Mouse (Mus musculus) spleen, adult 2 months (tissue): ENCODE results near the gene Nae1. TPM values are rescaled to one million over a fixed set of nuclear protein-coding genes. Genes with fewer than 3 reads are reported as not detected.

ENCODE experiments used
- DNase-seq, 2 experiments: peaks; one replicate each; pipeline versions ENCODE4 v3.0.0 to v3.0.0-alpha.2; 2012 to 2021; ENCODE audit warnings: low spot score in 2 of 2, low read depth in 1 of 2
- H3K27ac ChIP-seq: fragments of 200-500 bp; 2 replicates; pipeline ENCODE4 v1.5.1; 2012; ENCODE audit warnings: low read length, inconsistent platforms; ENCODE audit not compliant: insufficient read depth
- H3K27me3 ChIP-seq: fragments of 200-500 bp; 2 replicates; pipeline ENCODE4 v1.6.1; 2012; ENCODE audit warnings: mild to moderate bottlenecking, moderate library complexity, low read length, inconsistent platforms; ENCODE audit not compliant: control insufficient read depth, insufficient read depth
- H3K36me3 ChIP-seq: fragments of 200-500 bp; 2 replicates; pipeline ENCODE4 v1.6.1; 2012; ENCODE audit warnings: mild to moderate bottlenecking, low read length, inconsistent platforms; ENCODE audit not compliant: control insufficient read depth, insufficient read depth
- H3K4me1 ChIP-seq: fragments of 200-500 bp; 2 replicates; pipeline ENCODE4 v1.6.1; 2011; ENCODE audit warnings: inconsistent platforms; ENCODE audit not compliant: control insufficient read depth, insufficient read depth, insufficient read length
- H3K4me3 ChIP-seq: fragments of 200-500 bp; 2 replicates; pipeline ENCODE4 v1.5.1; 2011; ENCODE audit warnings: mild to moderate bottlenecking, inconsistent platforms; ENCODE audit not compliant: insufficient read depth, insufficient read length; ENCODE audit errors: extremely low read depth
- CTCF ChIP-seq: fragments of 200-500 bp; IDR thresholded peaks from 2 replicates; pipeline ENCODE4 v1.5.1; 2011; ENCODE audit warnings: mild to moderate bottlenecking, inconsistent platforms; ENCODE audit not compliant: insufficient read depth, insufficient read length, insufficient replicate concordance; ENCODE audit errors: extremely low read depth
- POLR2A ChIP-seq: fragments of 200-500 bp; IDR thresholded peaks from 2 replicates; pipeline ENCODE4 v1.6.1; 2011; ENCODE audit warnings: low read depth, low read length, inconsistent platforms
- WGBS: fragments of 180-500 bp; shearing (Covaris S2); methylation state at CpG from one replicate; pipeline ENCODE4 v1.1.7; 2018; 5-methylcytosine and 5-hydroxymethylcytosine counted together
- polyA plus RNA-seq: library from polyadenylated mRNA; depleted of rRNA; stranded (reverse); fragments of >200 nt; gene quantifications from 2 replicates; pipeline ENCODE4 v1.2.3, GENCODE M21; 2012

The Nae1 gene
- polyA plus RNA-seq, 1 experiment: 6.6 TPM

DNA sequence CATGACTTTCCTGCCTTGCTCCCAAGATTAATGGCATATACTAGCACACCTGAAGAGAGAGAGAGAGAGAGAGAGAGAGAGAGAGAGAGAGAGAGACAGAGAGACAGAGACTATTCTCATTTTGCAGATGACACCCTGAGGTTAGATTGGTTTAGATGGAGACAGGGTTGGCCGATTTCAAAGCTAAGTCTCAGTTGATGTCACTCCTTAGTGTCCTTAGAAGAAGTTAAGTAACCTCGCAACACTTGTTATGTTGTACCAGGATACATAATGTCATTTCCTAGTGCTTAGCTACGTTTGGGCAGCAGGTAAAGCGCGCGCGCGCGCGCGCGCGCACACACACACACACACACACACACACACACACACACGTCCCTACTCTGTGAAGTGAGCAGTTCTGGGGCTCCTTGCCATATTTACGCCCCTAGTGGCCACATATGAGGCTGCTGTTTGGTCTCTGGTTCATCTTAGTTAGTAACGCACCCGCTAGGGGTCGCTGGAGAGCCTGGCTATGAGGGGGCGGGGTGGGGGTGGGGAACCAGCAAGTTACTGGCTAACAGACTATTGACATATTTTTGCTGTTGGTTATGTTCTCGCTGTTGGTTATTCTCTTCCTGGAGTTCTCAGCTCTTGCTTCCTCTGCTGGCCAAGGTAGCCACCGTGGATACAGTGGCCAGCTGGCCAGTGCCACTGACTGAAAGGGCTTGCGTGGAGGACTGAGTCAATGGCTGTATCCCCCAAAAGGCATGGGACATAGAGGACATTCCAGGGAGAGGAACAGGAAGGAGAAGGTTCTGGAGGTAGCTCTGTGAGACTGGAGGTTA lies 30.4 kb upstream of the Nae1 start:
- no peaks in the 10 kb centered on the region for H3K4me1 ChIP-seq
- H3K27me3 ChIP-seq: no peaks in the 10 kb centered on the region
- DNase-seq: peak; percentile 81 to 90
- WGBS: 14% methylated on average over 22 of the region's 22 CpGs
- no peak overlapping the region for H3K27ac ChIP-seq
- no peak overlapping the region for H3K4me3 ChIP-seq
- peak; percentile 93; the same call in 1 of the 2 replicates for TF ChIP-seq CTCF
- TF ChIP-seq POLR2A: no peak
- H3K36me3 ChIP-seq: no peaks in the 10 kb centered on the region

DNA sequence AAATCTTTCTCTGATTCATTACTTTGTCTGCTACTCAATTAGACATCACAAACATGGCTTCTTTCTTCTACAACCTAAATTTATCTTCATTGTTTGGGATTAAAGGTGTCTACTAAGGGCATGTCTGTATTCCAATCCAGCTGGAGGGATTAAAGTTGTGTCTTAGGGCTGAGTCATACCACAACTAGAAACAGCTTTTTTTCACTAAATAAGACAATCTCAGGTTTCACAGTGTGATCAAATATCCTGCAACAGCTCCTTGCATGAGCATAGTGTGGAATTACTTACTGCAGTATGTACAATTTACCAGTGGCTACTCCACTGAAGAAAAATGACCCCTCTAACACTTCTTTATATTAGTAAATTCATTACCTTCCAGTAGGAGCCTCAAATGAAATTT lies 26.3 kb upstream of the Nae1 start:
- Histone ChIP-seq H3K36me3 (no peaks in the 10 kb centered on the region), H3K4me1 (no peaks in the 10 kb centered on the region), H3K27ac (no peak overlapping the region), H3K27me3 (no peaks in the 10 kb centered on the region), H3K4me3 (no peak overlapping the region)
- no peak for DNase-seq
- TF ChIP-seq POLR2A (no peak), CTCF (no peak)

DNA sequence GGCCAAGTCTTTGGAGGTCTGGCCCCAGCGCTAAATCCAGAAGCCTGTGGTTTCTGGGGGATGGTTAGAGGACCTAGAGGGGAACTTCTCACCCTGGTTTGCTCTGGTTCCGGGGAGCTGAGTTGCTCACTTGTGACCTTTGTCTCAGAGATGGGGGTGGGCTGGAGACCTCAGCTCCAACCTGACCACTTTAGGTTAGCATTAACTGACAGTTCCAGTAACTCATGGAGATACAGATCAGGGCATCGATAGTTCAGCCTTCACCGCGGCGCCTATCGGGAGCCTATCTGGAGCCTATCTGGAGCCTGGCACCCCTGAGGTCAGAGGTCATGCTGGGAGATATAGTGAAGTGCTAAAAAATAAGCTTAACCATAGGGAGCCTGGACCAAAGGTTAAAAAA lies 22.8 kb upstream of the Nae1 start:
- Histone ChIP-seq H3K27me3 (no peaks in the 10 kb centered on the region), H3K4me1 (no peaks in the 10 kb centered on the region), H3K4me3 (no peak overlapping the region), H3K36me3 (no peaks in the 10 kb centered on the region), H3K27ac (no peak overlapping the region)
- no peak for DNase-seq
- WGBS: 66% methylated on average over 7 of the region's 7 CpGs
- no peak for TF ChIP-seq POLR2A
- no peak for TF ChIP-seq CTCF

DNA sequence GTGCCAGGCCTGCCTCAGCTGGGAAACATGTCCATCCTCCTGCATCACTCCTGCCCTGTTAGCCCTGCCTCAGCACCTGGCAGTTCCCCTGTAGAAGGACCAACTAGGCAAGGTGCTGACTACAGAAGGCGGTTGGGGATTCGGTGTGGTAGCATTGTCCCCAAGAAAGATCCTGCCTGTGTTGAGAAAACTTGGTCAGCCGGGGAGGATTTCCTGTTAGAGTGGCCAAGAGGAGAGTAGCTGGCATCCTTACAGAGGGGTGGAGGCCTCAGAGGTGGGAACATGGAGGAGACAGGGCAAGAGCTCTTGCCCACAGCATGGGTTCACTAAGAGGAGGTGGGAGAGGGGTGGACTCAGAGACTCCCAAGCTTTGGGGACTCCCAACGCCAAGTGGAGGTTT lies 20.8 kb upstream of the Nae1 start:
- WGBS: 82% methylated on average over 4 of the region's 4 CpGs
- DNase-seq: no peak
- no peaks in the 10 kb centered on the region for H3K4me1 ChIP-seq
- no peak overlapping the region for H3K4me3 ChIP-seq
- TF ChIP-seq CTCF (no peak), POLR2A (no peak)
- no peaks in the 10 kb centered on the region for H3K27me3 ChIP-seq
- no peak overlapping the region for H3K27ac ChIP-seq
- H3K36me3 ChIP-seq: no peaks in the 10 kb centered on the region

DNA sequence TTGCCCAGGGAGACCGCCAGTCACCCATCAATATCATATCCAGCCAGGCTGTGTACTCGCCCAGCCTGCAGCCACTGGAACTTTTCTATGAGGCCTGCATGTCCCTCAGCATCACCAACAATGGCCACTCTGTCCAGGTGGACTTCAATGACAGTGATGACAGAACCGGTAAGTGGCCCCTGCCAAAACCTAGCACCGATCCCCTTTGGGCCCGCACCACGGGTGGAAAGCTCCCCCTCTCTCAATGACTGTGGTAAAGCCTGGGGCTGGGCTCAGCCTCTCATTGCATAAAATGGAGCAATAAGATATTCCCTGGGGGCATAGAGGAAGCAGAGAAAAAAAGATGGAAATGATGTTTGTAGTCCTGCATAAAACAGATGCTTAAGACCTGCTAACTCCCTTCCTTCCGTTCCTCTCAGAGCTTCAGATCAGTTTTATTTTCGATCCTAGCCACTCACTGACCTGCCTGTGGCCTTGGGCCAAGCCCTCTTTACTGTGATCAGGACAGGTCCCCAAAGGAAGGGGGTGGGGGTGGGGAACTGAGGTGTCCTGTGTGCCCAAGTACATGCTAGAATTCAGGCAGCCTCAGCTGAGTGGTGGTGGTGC lies 9.1 kb upstream of the Nae1 start:
- Histone ChIP-seq H3K4me1 (peaks cover 9% of the 10 kb centered on the region), H3K4me3 (no peak overlapping the region), H3K27me3 (peaks cover 20% of the 10 kb centered on the region), H3K27ac (no peak overlapping the region), H3K36me3 (no peaks in the 10 kb centered on the region)
- no peak for TF ChIP-seq CTCF
- TF ChIP-seq POLR2A: no peak
- DNase-seq: no peak
- 85% methylated on average over 8 of the region's 8 CpGs for WGBS

DNA sequence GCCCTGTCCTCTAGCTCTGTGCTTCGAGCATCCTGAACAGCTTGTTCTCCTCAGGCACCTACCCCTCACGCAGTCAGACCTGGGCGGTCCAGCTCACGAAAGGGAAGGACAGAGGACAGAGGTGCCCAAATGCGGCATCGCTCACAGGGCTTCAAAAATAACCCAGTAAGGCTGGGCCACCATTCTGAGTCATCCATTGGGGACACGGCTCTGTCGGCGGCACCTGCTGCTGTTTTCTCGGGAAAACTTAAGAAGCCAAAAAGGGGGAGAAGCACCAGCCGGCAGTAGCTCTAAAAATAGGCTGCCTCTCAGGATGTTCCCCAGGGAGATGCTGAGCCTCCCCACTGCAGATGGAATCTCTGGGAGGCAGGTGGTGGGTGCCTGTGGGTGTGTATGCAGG lies 7.7 kb upstream of the Nae1 start:
- Histone ChIP-seq H3K27ac (no peak overlapping the region), H3K27me3 (peaks cover 20% of the 10 kb centered on the region), H3K36me3 (no peaks in the 10 kb centered on the region), H3K4me1 (peaks cover 9% of the 10 kb centered on the region), H3K4me3 (no peak overlapping the region)
- no peak for TF ChIP-seq CTCF
- TF ChIP-seq POLR2A: no peak
- no peak for DNase-seq
- WGBS: 32% methylated on average over 11 of the region's 11 CpGs

DNA sequence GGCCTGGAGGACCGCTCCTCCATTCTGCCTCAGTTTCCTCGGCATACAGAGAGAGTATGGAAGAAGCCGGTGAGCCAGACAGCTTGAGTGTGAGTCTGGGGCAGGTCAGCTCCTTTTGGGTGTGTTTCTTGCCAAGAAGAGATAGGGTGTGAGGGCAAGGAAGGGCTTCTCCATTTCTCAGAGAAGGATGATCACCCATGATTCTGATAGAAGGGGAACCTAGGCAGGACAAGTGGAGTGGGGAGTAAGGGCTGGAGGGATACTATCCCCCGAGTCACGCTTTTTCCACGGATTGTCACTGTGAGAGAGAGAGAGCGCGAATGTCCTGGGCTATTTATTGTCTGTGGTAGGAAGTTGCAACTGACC lies 7.1 kb upstream of the Nae1 start:
- no peaks in the 10 kb centered on the region for H3K36me3 ChIP-seq
- no peak for DNase-seq
- no peak overlapping the region for H3K27ac ChIP-seq
- no peak overlapping the region for H3K4me3 ChIP-seq
- 13% methylated on average over 8 of the region's 8 CpGs for WGBS
- peaks cover 20% of the 10 kb centered on the region for H3K27me3 ChIP-seq
- TF ChIP-seq POLR2A (no peak), CTCF (no peak)
- H3K4me1 ChIP-seq: peaks cover 9% of the 10 kb centered on the region
